ENCODE assay signal across 23 mouse cellular contexts in the genomic region with DNA sequence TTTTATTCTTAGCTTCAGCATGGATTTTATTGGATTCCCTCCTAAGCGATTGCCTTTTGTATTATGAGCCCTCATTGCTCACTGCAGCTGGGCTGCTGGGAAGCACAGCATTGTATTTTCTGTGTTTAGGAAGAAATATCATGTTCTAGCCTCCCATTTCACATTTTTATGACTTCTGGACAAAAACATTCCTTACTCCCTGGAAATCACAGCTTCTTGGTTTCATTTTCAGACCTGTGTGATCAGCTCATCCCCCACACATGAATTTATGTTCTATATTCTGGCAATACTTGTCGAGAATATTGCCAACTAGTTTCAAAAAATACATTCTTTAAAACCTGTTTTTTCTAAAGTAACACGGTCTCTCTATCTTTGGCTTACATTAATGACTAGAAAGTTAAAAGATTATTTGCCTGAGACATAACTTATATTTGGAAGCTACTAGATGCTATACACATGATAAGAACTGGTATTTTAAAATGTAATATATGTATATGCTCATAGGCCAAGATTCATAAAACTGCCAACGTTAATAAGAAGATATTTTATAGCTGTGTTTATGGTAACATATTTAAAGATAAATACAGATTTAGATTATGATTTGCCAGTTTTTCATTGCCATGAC.
A peak's percentile ranks its signal among the peaks of the same experiment; 100 is the strongest.
DNase-seq lines count a peak whose midpoint lies in the region; ATAC-seq and TF ChIP-seq lines count a peak whose summit lies in the region.
"Had no signal": no experiment of that assay in that cellular context is flagged by ENCODE, and none has a peak within 500 bp of the region (broad histone marks: within the 10 kb centered on the region; RNA-seq: fewer than 3 reads in every experiment).

No protein-coding gene starts in this region.

- TF ChIP-seq CTCF in kidney, postnatal 0 days (IDR thresholded peaks at IDR 0.05; ENCODE audit: low read depth): no peak
- TF ChIP-seq CTCF in kidney, adult 2 months (conservative IDR thresholded peaks at IDR 0.05; ENCODE audit: insufficient read depth, insufficient read length, low read depth, low read length): no peak

- no peak overlapping the region for H3K4me3 ChIP-seq in kidney, embryonic 15.5 days (replicated peaks)
- H3K4me3 ChIP-seq in kidney, postnatal 0 days (replicated peaks; ENCODE audit: low read depth, low read length): no peak overlapping the region
- H3K4me3 ChIP-seq in kidney, adult 2 months (ENCODE audit: insufficient read depth, low read depth, low read length): no peak overlapping the region
- H3K4me3 ChIP-seq: embryonic facial prominence, embryonic 10.5 days; embryonic facial prominence, embryonic 12.5 days; forebrain, embryonic 13.5 days; forebrain, embryonic 15.5 days had no signal

- no peaks in the 10 kb centered on the region for H3K9me3 ChIP-seq in kidney, embryonic 15.5 days (replicated peaks)
- no peaks in the 10 kb centered on the region for H3K9me3 ChIP-seq in kidney, postnatal 0 days (replicated peaks; ENCODE audit: low read length)
- H3K9me3 ChIP-seq: embryonic facial prominence, embryonic 10.5 days; embryonic facial prominence, embryonic 12.5 days; forebrain, embryonic 13.5 days; forebrain, embryonic 15.5 days had no signal

- H3K4me2 ChIP-seq in kidney, embryonic 15.5 days: no peak overlapping the region
- H3K4me2 ChIP-seq in kidney, postnatal 0 days (ENCODE audit: low read length): no peak overlapping the region
- H3K4me2 ChIP-seq: embryonic facial prominence, embryonic 12.5 days; forebrain, embryonic 13.5 days; forebrain, embryonic 15.5 days had no signal

- peak; percentile 8 for DNase-seq in adrenal gland, adult 2 months
- DNase-seq in adrenal gland, postnatal 10 days: no peak
- no peak for DNase-seq in kidney, postnatal 14 days
- DNase-seq in kidney, postnatal 0 days (ENCODE audit: low spot score): peak; percentile 84
- DNase-seq in kidney, adult 2 months: no peak
- DNase-seq: adrenal gland, postnatal 14 days; B cell, adult 2 months; cerebellum, adult 11-12 months; cerebellum, adult 2 months; cerebellum, adult 9-10 months; cerebellum, postnatal 10 days; cerebellum, postnatal 25 days; forebrain, postnatal 0 days had no signal

- peak; percentile 67; the same call in 1 of the 2 replicates for ATAC-seq in kidney, embryonic 15.5 days (replicated peaks; ENCODE audit: low FRiP score)
- no peak for ATAC-seq in kidney, postnatal 0 days (replicated peaks; ENCODE audit: low FRiP score, low read depth)
- ATAC-seq: activated CD4-positive, CD25-positive, alpha-beta regulatory T cell, adult 4 months; CD4-positive, CD25-positive, alpha-beta regulatory T cell, adult 4 months; forebrain, embryonic 13.5 days; forebrain, embryonic 15.5 days; forebrain, postnatal 0 days; Patski had no signal

- no peak for TF ChIP-seq POLR2A in kidney, adult 2 months (IDR thresholded peaks at IDR 0.05; ENCODE audit: low read depth, low read length)

- 53% methylated on average over 4 of the region's 4 CpGs for WGBS in kidney, embryonic 15.5 days
- 44% methylated on average over 4 of the region's 4 CpGs for WGBS in kidney, postnatal 0 days
- 62% methylated on average over 4 of the region's 4 CpGs for WGBS in kidney, adult 2 months

- no peaks in the 10 kb centered on the region for H3K4me1 ChIP-seq in kidney, embryonic 15.5 days
- H3K4me1 ChIP-seq in kidney, postnatal 0 days (replicated peaks; ENCODE audit: insufficient read depth, low read length): no peaks in the 10 kb centered on the region
- no peaks in the 10 kb centered on the region for H3K4me1 ChIP-seq in kidney, adult 2 months (ENCODE audit: control insufficient read depth, insufficient read depth, low read length)
- H3K4me1 ChIP-seq: embryonic facial prominence, embryonic 10.5 days; embryonic facial prominence, embryonic 12.5 days; forebrain, embryonic 13.5 days; forebrain, embryonic 15.5 days had no signal

- H3K27ac ChIP-seq in kidney, embryonic 15.5 days: no peak overlapping the region
- H3K27ac ChIP-seq in kidney, postnatal 0 days: no peak overlapping the region
- H3K27ac ChIP-seq in kidney, adult 2 months (ENCODE audit: insufficient read depth, low read depth, low read length): no peak overlapping the region
- H3K27ac ChIP-seq: embryonic facial prominence, embryonic 10.5 days; embryonic facial prominence, embryonic 12.5 days; forebrain, embryonic 13.5 days; forebrain, embryonic 15.5 days had no signal

- no peaks in the 10 kb centered on the region for H3K36me3 ChIP-seq in kidney, embryonic 15.5 days
- no peaks in the 10 kb centered on the region for H3K36me3 ChIP-seq in kidney, postnatal 0 days (ENCODE audit: insufficient read depth, low read length)
- H3K36me3 ChIP-seq in kidney, adult 2 months (ENCODE audit: control insufficient read depth, insufficient read depth, low read length): no peaks in the 10 kb centered on the region
- H3K36me3 ChIP-seq: embryonic facial prominence, embryonic 10.5 days; embryonic facial prominence, embryonic 12.5 days; forebrain, embryonic 15.5 days; G1E had no signal

- H3K27me3 ChIP-seq in kidney, embryonic 15.5 days: no peaks in the 10 kb centered on the region
- H3K27me3 ChIP-seq in kidney, postnatal 0 days (ENCODE audit: insufficient read depth, low read length): no peaks in the 10 kb centered on the region
- H3K27me3 ChIP-seq in kidney, adult 2 months (replicated peaks; ENCODE audit: control insufficient read depth, insufficient read depth, low read length): no peaks in the 10 kb centered on the region
- H3K27me3 ChIP-seq: CH12.LX; embryonic facial prominence, embryonic 12.5 days; forebrain, embryonic 13.5 days; forebrain, embryonic 15.5 days had no signal

- no peak overlapping the region for H3K9ac ChIP-seq in kidney, embryonic 15.5 days
- H3K9ac ChIP-seq in kidney, postnatal 0 days (ENCODE audit: low read depth, low read length): no peak overlapping the region
- H3K9ac ChIP-seq: embryonic facial prominence, embryonic 12.5 days; forebrain, embryonic 13.5 days; forebrain, embryonic 15.5 days; forebrain, postnatal 0 days had no signal

Comparison
In these comparisons a context has a peak if more than half of its experiments do, and no peak if none do; other contexts are left out.
1. DNase-seq: peak in adrenal gland, adult 2 months (single experiment) and kidney, postnatal 0 days (single experiment); none in adrenal gland, postnatal 10 days (single experiment), kidney, postnatal 14 days (single experiment) and kidney, adult 2 months (single experiment).